Mouse (Mus musculus): Measurements from ENCODE around the gene Cryab.

Cryab gene

GRCm38 (mm10) chr9:50745806-50746205, 5.3 kb upstream of the Cryab start:
- DNase-seq = peak; percentile 48

DNA sequence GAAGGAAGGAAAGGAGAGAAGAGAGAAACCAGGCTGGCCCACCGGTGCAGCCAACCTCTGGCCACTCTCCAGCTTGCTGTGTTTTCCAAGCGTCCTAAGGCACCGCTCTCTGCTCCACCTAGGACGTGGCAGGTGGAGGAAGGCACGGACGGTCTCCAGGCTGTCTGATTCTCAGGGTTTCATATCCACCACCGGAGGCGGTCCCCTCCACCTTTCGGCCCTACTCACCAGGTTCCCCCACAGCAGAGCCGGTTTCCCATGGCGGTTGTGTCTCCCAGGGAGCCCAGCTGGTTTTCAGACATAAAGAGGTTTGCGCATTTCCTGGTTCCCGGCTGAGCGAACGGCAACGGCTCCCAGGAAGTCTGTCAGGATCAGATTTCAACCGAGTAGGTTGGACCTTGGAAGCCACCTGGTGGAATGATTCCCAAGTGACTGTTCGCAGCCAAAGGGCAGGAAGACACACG, 4.9 kb upstream of the Cryab start, which contains the start of gene 2310030G06Rik:
Gene 2310030G06Rik (minus strand): TSS at position 323 of the 464 bp plus-strand sequence.
- DNase-seq = peak; percentile 66

GRCm38 (mm10) chr9:50750706-50751105, 419 bp upstream of the Cryab start:
- peak; percentile 51 for DNase-seq

DNA sequence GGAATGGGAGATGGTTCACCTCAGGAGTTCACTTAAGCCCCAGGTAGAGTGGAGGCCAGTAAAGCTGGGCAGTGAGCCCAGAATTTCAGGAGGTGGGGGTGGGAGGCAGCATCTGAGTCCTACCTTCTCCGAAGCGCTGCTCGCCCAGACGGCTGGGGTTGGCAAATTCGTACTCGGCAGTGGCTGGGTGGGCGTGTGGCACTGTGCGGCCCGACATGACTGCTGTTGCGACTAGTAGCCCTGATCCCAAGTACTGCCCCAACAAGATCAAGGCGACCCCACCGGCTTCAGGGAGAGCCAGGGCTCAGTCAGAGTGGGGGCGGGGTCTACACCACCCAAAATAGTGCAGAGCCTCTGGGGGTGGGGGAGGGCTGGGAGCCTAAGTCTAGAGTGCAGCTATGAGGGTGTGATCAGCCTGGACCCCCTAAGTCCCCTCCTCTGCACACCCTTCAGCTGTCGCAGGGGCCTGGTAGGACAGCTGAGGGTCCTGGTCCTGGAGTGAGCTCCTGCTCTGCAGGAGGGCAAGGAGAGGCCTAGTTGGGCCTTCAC, 1.0 kb downstream of the Cryab start, which contains the start of gene Hspb2:
Gene Hspb2 (minus strand): TSS at position 301 of the 549 bp plus-strand sequence.
- DNase-seq = peak; percentile 75

- peak; percentile 95 for DNase-seq
Observed at GRCm38 (mm10) chr9:50752784-50753615, 1.9 kb downstream of the Cryab start.

- no peak for DNase-seq
Observed at GRCm38 (mm10) chr9:50753947-50754346, 2.8 kb downstream of the Cryab start.

GRCm38 (mm10) chr9:50756711-50757110, 5.6 kb downstream of the Cryab start:
- no peak for DNase-seq

DNA sequence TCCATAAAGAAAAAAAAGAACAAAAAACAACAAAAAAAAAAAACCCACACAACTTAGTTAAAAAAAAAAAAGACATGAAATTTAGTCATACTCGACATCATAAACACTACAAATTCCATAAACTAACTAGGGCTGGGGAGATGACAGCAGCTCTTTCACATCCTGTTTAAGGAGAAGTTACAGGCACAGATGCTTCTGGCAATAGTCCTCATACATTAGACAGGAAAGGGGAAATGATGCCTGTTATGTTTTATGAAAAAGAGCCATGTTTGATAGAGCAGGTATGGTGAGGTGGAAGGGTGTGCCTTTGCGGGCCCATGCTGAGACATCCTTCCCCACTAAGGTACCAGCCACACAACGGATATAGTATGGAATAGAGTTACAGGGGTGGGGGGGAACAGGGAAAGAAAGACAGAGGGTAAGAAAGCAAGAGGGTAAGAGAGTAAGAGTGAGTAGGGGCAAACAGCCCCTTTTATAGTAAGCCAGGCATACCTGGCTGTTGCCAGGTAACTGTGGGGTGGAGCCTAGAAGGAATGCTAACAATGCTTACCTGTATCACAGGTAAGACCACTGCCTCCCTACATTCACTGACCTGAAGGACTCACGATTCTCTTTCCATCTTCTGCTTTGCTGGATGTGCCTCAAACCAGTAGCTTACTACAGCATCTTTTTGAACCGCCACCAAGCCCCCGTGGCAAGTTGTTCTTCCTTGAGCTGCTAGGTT, 10.6 kb downstream of the Cryab start:
- DNase-seq = no peak

DNA sequence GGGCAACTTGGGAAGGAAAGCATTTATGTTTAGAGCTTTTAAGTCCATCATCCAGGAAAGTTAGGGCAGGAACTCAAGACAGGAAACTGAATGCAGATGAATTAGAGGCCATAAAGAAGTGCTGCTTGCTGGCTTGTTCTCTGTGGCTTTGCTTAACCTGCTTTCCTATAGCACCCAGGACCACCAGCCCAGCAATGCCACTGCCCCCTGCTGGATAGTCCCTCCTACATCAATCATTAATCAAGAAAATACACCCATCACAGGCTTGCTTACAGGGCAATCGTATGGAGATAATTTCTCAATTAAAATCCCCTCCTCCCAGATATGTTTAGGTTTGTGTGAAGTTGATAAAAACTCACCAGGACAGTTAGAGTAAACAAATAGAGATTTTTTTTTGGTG, 12.2 kb downstream of the Cryab start:
- DNase-seq = peak; percentile 54

DNA sequence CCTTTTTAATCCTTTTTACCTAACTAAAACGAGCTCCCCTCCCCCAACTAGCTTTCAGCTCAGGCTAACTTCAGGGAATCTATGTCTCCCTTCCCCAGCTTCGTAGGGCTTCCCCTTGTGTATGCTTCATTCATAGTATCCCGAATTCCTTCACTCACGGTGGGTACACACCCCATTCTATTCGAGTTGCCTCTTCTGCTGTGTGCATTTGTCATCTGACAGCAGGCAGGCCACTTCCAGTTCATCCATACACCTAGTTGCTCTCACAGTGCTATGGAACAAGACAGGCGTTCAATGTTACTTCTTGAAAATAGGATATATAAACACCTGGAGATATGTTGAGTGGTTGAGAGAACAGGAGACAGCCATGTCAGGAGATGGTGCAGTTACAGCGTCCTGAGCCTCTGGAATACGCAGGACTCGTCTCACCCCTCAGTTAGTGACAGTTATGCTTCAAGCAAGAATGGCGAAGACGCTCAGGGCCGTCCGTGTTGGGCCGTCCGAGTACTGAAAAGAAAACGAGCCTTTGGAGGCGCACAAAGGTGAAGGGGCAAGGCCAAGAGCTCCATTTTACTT, 16.5 kb downstream of the Cryab start:
- no peak for DNase-seq

- peak; percentile 99 for DNase-seq
Observed at GRCm38 (mm10) chr9:50768107-50769002, 17.2 kb downstream of the Cryab start, which contains the start of gene Fdxacb1. Gene Fdxacb1, plus strand, starts transcription at chr9:50768236.

DNA sequence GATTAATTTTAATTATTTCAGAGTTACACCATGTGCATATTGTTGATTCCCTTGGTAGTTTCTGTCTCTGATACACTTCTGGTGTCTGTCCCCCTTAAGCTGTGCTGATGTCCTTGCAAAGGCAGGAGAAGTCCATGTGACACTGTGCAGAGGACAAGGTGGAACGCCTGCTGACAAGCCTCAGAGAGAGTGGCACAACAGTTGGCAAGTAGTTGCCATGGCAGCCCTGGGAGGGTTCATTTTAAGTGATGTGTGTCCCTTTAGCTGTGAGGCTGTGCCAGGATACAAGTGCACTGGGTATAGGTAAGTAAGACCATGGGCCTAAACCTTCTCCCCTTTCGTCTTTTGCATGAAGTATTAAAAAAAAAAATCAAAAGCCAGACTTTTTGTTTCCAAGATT, 18.9 kb downstream of the Cryab start:
- DNase-seq = no peak

DNA sequence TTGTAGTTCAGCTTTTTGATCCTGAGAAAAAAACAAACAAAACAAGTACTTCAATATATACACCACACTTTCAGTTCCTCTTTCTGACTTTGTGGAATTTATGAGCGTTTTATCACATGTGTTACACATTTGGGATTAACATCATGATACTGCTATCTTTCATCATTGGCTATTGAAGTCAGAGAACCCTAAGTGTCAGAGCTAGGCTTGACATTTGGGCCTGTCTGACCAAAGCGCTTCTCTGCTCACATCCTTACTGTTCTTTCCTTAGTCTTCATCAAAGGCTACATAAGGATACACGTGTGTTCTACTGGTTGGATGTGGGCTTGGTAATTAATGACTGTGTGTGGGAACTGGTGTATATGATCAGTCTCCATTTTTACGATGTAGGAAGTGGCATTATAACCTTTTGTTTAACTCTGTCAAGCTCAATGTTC, 22.9 kb downstream of the Cryab start:
- no peak for DNase-seq

- peak; percentile 93 for DNase-seq
Observed at GRCm38 (mm10) chr9:50774991-50775612, 24.0 kb downstream of the Cryab start, which contains the start of the genes Alg9 and 1110032A03Rik. Gene Alg9, plus strand, starts transcription at chr9:50775019. Gene 1110032A03Rik, minus strand, starts transcription at chr9:50775520.

GRCm38 (mm10) chr9:50775662-50776126, 24.6 kb downstream of the Cryab start:
- peak; percentile 14 for DNase-seq

- DNase-seq = no peak
Observed at GRCm38 (mm10) chr9:50776162-50776760, 25.1 kb downstream of the Cryab start.

- peak; percentile 43 for DNase-seq
Observed at GRCm38 (mm10) chr9:50782155-50782554, 31.0 kb downstream of the Cryab start.

DNA sequence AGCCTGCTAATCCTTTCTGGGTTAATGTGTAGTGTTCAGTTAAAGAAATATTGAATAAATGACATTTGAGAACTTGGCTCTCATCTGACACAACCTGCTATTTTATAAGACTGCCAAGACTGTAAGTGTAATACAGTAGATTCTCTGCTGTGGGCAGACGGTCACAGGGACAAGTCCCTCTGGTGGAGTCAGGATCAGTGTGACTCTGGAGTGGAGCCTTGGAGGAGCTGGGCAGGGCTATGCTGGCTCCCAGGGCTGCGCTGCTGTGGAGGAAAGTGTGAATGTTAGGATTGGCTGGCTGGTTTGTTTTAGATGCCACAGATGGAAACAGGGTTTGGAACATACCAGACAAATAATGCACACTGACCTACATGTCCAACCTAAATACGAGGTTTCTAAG, 44.1 kb downstream of the Cryab start:
- no peak for DNase-seq

GRCm38 (mm10) chr9:50796776-50797175, 45.7 kb downstream of the Cryab start:
- DNase-seq = no peak

DNA sequence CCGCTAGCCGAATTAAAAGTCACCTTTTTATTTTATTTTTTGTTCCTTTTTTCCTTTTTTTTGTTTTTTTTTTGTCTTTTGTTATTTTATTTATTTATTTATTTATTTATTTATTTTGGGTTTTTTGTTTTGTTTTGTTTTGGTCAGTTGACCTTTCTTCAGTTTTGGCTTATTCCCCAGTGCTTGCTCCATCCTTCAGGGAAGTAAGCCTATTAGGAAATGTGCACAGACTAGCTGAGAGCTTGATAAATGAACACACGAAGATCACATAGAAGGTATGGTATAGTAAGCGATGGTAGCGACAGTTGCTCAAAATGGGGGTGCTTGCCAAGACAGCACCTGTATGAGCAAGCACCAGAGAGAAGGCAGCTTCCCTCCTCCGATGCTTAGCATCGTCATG, 46.5 kb downstream of the Cryab start:
- no peak for DNase-seq

GRCm38 (mm10) chr9:50798368-50798767, 47.2 kb downstream of the Cryab start:
- peak; percentile 56 for DNase-seq

Data from lung, postnatal 10 days (tissue).